Mouse (Mus musculus) kidney, adult 2 months (tissue): Measurements from ENCODE around the gene Ppdpf.

Experiments used
- CTCF ChIP-seq: fragments of 200-500 bp; conservative IDR thresholded peaks from 2 replicates; pipeline ENCODE4 v1.5.1; 2011; ENCODE audit warnings: low read depth, mild to moderate bottlenecking, control low read depth, low read length, moderate library complexity, mixed read lengths; ENCODE audit not compliant: insufficient read depth, insufficient read length
- POLR2A ChIP-seq: fragments of 200-500 bp; IDR thresholded peaks from one replicate; pipeline ENCODE4 v1.6.1; 2011; ENCODE audit warnings: low read depth, low read length, control low read depth

GRCm38 (mm10) chr2:181139641-181140193 lies 47.3 kb upstream of the Ppdpf start:
- TF ChIP-seq POLR2A (no peak), CTCF (no peak)
